Mouse (Mus musculus) cerebellum, adult 2 months (tissue): ENCODE results near the gene Ift140. TPM values are rescaled to one million over a fixed set of nuclear protein-coding genes. Genes with fewer than 3 reads are reported as not detected.

ENCODE experiments used
- DNase-seq, 2 experiments: peaks; one replicate each; pipeline ENCODE4 v3.0.0; 2021
- H3K27ac ChIP-seq: fragments of 200-500 bp; 2 replicates; pipeline ENCODE4 v1.5.1; 2012; ENCODE audit warnings: low read length, control low read depth, inconsistent platforms; ENCODE audit not compliant: insufficient read depth
- H3K27me3 ChIP-seq: fragments of 200-500 bp; 2 replicates; pipeline ENCODE4 v1.6.1; 2012; ENCODE audit warnings: inconsistent platforms, mild to moderate bottlenecking, low read length, moderate library complexity; ENCODE audit not compliant: control insufficient read depth, insufficient read depth
- H3K4me1 ChIP-seq: fragments of 200-500 bp; 2 replicates; pipeline ENCODE4 v1.6.1; 2011; ENCODE audit warnings: low read length; ENCODE audit not compliant: control insufficient read depth, insufficient read depth
- H3K4me3 ChIP-seq: fragments of 200-500 bp; replicated peaks from 2 replicates; pipeline ENCODE3; 2011; ENCODE audit warnings: mild to moderate bottlenecking, low read depth, low read length, control low read depth; ENCODE audit not compliant: insufficient read depth
- CTCF ChIP-seq: fragments of 200-500 bp; IDR thresholded peaks from 2 replicates; pipeline ENCODE4 v1.5.1; 2011; ENCODE audit warnings: low read depth, mild to moderate bottlenecking, control low read depth, low read length, moderate library complexity, borderline replicate concordance; ENCODE audit not compliant: insufficient read depth
- POLR2A ChIP-seq: fragments of 200-500 bp; IDR thresholded peaks from 2 replicates; pipeline ENCODE4 v1.6.1; 2011; ENCODE audit warnings: low read length, control low read depth, borderline replicate concordance; ENCODE audit not compliant: insufficient read depth
- WGBS: fragments of 180-500 bp; shearing (Covaris S2); methylation state at CpG from one replicate; pipeline ENCODE4 v1.1.7; 2018; 5-methylcytosine and 5-hydroxymethylcytosine counted together
- polyA plus RNA-seq: library from polyadenylated mRNA; depleted of rRNA; stranded (reverse); fragments of >200 nt; gene quantifications from 2 replicates; pipeline ENCODE4 v1.2.3, GENCODE M21; 2012

The Ift140 gene
- polyA plus RNA-seq, 1 experiment, result 19.2 TPM

- H3K27ac ChIP-seq, result no peak overlapping the region
- WGBS, result 92% methylated on average over 6 of the region's 6 CpGs
These were observed 84.2 kb downstream of the Ift140 start for GRCm38 (mm10) chr17:25100052-25100451.

DNA sequence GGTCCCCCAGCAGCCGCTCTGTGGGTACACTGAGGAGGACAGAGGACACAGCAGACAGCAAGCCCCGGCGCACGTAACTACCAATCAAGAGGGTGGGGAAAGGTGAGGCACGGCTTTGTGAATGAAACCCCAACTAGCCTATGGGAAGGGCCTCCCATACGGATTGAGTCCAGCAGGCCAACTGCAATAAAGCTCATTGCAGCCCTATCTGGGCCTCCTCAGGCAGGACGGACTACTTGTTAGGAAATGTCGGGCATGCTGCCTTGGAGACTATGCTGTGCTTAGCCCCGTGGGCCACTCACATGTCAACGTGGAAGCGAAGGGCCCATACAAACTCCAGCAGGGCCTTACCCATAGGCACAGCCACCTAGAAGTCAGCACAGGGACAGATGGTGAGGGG is 85.5 kb downstream of the Ift140 start:
- no peak overlapping the region for H3K4me3 ChIP-seq
- no peaks in the 10 kb centered on the region for H3K27me3 ChIP-seq
- H3K27ac ChIP-seq, result no peak overlapping the region
- DNase-seq, result no peak
- H3K4me1 ChIP-seq, result peaks cover 9% of the 10 kb centered on the region; the same call in 1 of the 2 replicates
- WGBS, result 91% methylated on average over 11 of the region's 11 CpGs
- no peak for TF ChIP-seq CTCF
- no peak for TF ChIP-seq POLR2A

More at GRCm38 (mm10) chr17:25100052-25100451, 84.2 kb downstream of the Ift140 start:
- Histone ChIP-seq H3K4me1 (peaks cover 16% of the 10 kb centered on the region), H3K4me3 (no peak overlapping the region), H3K27me3 (no peaks in the 10 kb centered on the region)
- no peak for DNase-seq
- TF ChIP-seq CTCF, result no peak
- no peak for TF ChIP-seq POLR2A

DNA sequence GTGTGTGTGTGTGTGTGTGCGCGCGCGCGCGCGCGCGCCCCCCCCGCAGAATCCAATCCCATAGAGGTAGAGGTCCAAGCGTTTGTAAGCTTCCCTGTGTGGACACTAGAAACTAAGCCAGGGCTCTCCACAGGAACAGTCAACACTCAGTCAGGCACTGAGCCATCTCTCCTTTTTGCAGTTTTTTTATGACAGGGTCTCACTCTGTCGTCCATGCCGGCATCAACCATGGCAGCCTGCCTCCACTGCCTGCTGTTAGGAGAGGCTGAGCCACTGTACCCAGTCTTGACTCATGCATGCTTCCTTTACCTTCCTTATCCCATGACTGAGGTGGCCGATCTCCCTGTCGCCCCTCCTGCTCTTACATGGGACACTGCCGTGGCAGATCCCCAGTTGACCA is 91.9 kb downstream of the Ift140 start:
- TF ChIP-seq POLR2A, result no peak
- no peak for TF ChIP-seq CTCF
- Histone ChIP-seq H3K4me1 (peaks cover 31% of the 10 kb centered on the region), H3K27ac (no peak overlapping the region), H3K27me3 (no peaks in the 10 kb centered on the region), H3K4me3 (no peak overlapping the region)
- DNase-seq, result peak in 1 of 2 experiments; percentile 38
- WGBS, result 31% methylated on average over 16 of the region's 16 CpGs

DNA sequence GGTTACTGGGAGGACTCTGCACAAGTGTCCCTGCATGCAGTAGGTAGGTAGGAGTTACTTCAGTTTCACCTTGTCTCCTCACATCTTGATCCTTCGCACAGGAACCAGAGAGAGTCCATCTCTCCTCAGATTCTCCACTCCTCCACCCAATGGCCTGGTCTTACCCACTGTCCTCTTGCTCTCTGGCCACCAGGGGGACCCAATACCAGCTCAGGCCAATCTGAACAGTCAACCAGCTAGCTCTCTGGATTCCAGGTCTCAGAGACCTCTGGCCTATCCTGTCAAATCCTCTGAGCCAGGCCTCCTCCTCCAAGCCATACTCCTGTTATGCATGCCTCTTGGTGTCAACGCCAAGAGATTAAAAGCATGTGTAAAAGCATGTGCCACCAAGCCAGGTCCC is 93.7 kb downstream of the Ift140 start:
- Histone ChIP-seq H3K27ac (no peak overlapping the region), H3K4me3 (no peak overlapping the region), H3K4me1 (peaks cover 34% of the 10 kb centered on the region), H3K27me3 (no peaks in the 10 kb centered on the region)
- TF ChIP-seq POLR2A, result no peak
- TF ChIP-seq CTCF, result peak; percentile 66; the same call in 1 of the 2 replicates
- WGBS, result 71% methylated on average over 2 of the region's 2 CpGs
- DNase-seq, result peak; percentile 48 to 61

DNA sequence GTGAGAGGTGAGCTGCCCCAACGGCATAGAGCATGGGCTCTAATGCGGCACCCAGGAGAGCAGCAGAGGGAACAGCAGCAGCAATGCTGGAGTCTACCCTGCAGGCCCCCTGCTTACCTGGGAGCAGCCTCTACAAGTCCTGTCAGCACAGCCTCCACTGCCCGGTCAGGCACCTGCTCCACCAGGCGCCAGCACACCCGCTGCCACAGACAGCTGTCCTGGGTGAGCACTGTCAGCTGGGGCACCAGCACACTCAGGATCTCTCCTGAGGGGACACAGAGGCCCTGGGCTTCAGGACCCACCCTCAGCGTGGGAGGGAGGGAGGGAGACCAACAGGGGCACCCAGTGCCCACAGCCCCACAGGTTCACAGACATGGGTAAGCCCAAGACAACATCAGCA is 94.7 kb downstream of the Ift140 start:
- WGBS, result 71% methylated on average over 6 of the region's 6 CpGs

GRCm38 (mm10) chr17:25111220-25111619 is 95.3 kb downstream of the Ift140 start:
- H3K27me3 ChIP-seq, result no peaks in the 10 kb centered on the region
- peak overlapping the region; percentile 82 for H3K27ac ChIP-seq
- no peak for DNase-seq
- no peak for TF ChIP-seq POLR2A
- no peak for TF ChIP-seq CTCF
- peaks cover 31% of the 10 kb centered on the region for H3K4me1 ChIP-seq
- no peak overlapping the region for H3K4me3 ChIP-seq
- WGBS, result 82% methylated on average over 5 of the region's 5 CpGs

More for the DNA sequence above, 94.7 kb downstream of the Ift140 start:
- Histone ChIP-seq H3K4me1 (peaks cover 34% of the 10 kb centered on the region), H3K27ac (no peak overlapping the region), H3K27me3 (no peaks in the 10 kb centered on the region), H3K4me3 (no peak overlapping the region)
- no peak for TF ChIP-seq CTCF
- TF ChIP-seq POLR2A, result no peak
- DNase-seq, result no peak

- 7% methylated on average over 8 of the region's 8 CpGs for WGBS
These were observed 96.0 kb downstream of the Ift140 start for GRCm38 (mm10) chr17:25111739-25112422.

DNA sequence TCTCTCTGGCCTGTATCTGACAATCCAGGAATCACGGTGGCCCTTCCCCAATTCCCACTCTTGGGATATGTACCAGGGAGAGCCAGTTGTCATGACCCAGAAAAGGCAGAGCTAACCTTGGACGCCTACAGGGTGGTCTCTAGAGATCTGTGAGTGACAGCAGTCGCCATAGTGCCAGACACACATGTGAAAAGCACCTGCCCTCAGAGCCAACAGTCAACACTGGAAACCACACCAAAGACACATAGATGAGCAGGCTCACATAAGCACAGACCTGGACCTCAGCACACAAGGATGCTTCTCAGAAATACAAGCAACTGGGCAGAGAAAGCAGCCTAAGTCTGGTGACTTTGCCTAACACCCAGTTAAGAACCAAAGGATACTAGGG is 96.5 kb downstream of the Ift140 start:
- Histone ChIP-seq H3K4me1 (peaks cover 31% of the 10 kb centered on the region), H3K27me3 (no peaks in the 10 kb centered on the region), H3K27ac (peak overlapping the region; percentile 82), H3K4me3 (no peak overlapping the region)
- no peak for DNase-seq
- TF ChIP-seq CTCF (no peak), POLR2A (no peak)
- WGBS, result 9% methylated on average over 3 of the region's 3 CpGs

More at GRCm38 (mm10) chr17:25111739-25112422, 96.0 kb downstream of the Ift140 start:
- H3K27me3 ChIP-seq, result no peaks in the 10 kb centered on the region
- no peak overlapping the region for H3K4me3 ChIP-seq
- TF ChIP-seq POLR2A (no peak), CTCF (no peak)
- peak overlapping the region; percentile 82 for H3K27ac ChIP-seq
- peaks cover 31% of the 10 kb centered on the region for H3K4me1 ChIP-seq
- peak; percentile 79 to 84 for DNase-seq
